Mouse (Mus musculus): Measurements from ENCODE around the gene Leng9.
"Not testable (repeated sequence)": the region's sequence is repeated elsewhere in the genome, so short reads cannot be mapped to it uniquely, and the experiment has no call there.

GRCm38 (mm10) chr7:4161596-4161995 is 11.4 kb upstream of the Leng9 start:
- not testable (repeated sequence) for TF ChIP-seq CTCF (IDR thresholded peaks at IDR 0.05; ENCODE audit: control insufficient read depth, insufficient read depth, low read length); POLR2A (IDR thresholded peaks at IDR 0.05; ENCODE audit: borderline replicate concordance, control insufficient read depth, low read depth, low read length)
